Mouse (Mus musculus): Measurements from ENCODE around the gene Scd3.

DNA sequence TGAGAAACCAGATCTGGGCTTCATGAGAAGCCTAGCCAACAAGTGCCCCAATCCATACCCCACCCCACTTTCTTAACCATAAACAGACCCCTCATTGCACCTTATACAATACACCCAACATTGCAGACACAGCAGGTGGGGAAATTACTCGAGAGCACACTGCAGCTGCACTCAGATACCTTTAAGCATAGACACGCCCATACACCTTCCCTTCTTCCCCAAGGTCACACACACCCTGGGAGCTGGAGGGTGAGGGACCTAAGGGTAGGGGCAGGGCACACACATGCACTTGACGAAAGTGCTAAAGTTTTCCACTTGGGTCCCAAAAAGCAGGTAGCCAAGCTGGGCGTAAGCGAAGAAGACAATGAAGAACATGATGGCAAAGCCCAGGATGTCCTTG is 49.3 kb upstream of the Scd3 start:
- no peak for TF ChIP-seq CTCF (IDR thresholded peaks at IDR 0.05; ENCODE audit: low read depth)
- TF ChIP-seq EP300 (IDR thresholded peaks at IDR 0.05; ENCODE audit: low read depth): no peak

Measured in liver, postnatal 0 days (tissue).